Mouse (Mus musculus) lung, embryonic 15.5 days (tissue): ENCODE measurements around the gene Vmn1r37. TPM values are rescaled to one million over a fixed set of nuclear protein-coding genes. Genes with fewer than 3 reads are reported as not detected.
"Not testable (repeated sequence)": the region's sequence is repeated elsewhere in the genome, so short reads cannot be mapped to it uniquely, and the experiment has no call there.

ENCODE experiments used
- ATAC-seq: fragments of 200-750 bp; cut with Nextera tagmentation; 2 replicates; pipeline ENCODE4 v1.8.0; 2017; ENCODE audit warnings: moderate number of reproducible peaks, borderline replicate concordance; ENCODE audit not compliant: low FRiP score, low TSS enrichment; ENCODE audit errors: extremely low read depth
- H3K27ac ChIP-seq: fragments of 300-500 bp; sonication (generic); 2 replicates; pipeline ENCODE4 v1.5.1; 2015; ENCODE audit warnings: moderate library complexity, mild to moderate bottlenecking, inconsistent platforms
- H3K27me3 ChIP-seq: fragments of 300-500 bp; sonication (generic); 2 replicates; pipeline ENCODE4 v1.6.1; 2015; ENCODE audit warnings: inconsistent platforms
- H3K36me3 ChIP-seq: fragments of 300-500 bp; sonication (generic); 2 replicates; pipeline ENCODE4 v1.6.1; 2015; ENCODE audit warnings: inconsistent platforms
- H3K4me1 ChIP-seq: fragments of 300-500 bp; sonication (generic); 2 replicates; pipeline ENCODE4 v1.6.1; 2015; ENCODE audit warnings: inconsistent platforms
- H3K4me2 ChIP-seq: fragments of 300-500 bp; sonication (generic); 2 replicates; pipeline ENCODE4 v1.6.1; 2015; ENCODE audit warnings: inconsistent platforms, mild to moderate bottlenecking, moderate library complexity
- H3K4me3 ChIP-seq: fragments of 300-500 bp; sonication (generic); 2 replicates; pipeline ENCODE4 v1.5.1; 2015; ENCODE audit warnings: mild to moderate bottlenecking, inconsistent platforms
- H3K9ac ChIP-seq: fragments of 300-500 bp; sonication (generic); 2 replicates; pipeline ENCODE4 v1.6.1; 2015; ENCODE audit warnings: inconsistent platforms
- H3K9me3 ChIP-seq: fragments of 300-500 bp; sonication (generic); 2 replicates; pipeline ENCODE4 v1.6.1; 2016; ENCODE audit warnings: inconsistent platforms
- WGBS: fragments of 180-500 bp; shearing (Covaris S2); methylation state at CpG from one replicate; pipeline ENCODE4 v1.1.7; 2015; 5-methylcytosine and 5-hydroxymethylcytosine counted together
- polyA plus RNA-seq: library from polyadenylated mRNA; unstranded; fragments of >200 nt; fragmentation: Nextera tagmentation; extraction: Ambion mirVana; gene quantifications from 2 replicates; pipeline ENCODE4 v1.2.1, GENCODE M21; 2015

Gene Vmn1r37
- polyA plus RNA-seq, result not detected in 2 replicates

DNA sequence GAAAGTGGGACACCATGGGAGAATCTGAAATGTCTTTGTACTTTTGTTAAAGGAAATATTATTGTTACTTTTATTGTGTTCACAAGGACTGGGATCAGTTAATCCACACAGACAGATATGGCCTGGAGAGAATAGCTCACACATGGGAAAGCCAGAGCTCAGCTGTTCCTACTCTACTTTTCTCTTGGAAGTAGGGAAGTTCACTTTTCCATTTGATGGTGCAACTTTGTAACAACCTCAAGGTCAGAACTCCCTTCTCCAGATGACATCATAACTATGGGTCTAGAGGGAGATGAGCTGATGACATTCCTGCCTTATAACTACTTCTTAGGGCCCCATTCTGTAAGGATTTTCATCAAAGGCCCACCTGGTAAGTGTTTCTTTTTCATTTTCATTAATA lies at the start of gene Vmn1r37:
TSS of gene Vmn1r37 (plus strand) at position 301 of the 400 bp plus-strand sequence.
- not testable (repeated sequence) for H3K9ac ChIP-seq, H3K9me3 ChIP-seq, H3K4me2 ChIP-seq, ATAC-seq, H3K36me3 ChIP-seq, H3K4me1 ChIP-seq, H3K4me3 ChIP-seq, H3K27ac ChIP-seq, H3K27me3 ChIP-seq

DNA sequence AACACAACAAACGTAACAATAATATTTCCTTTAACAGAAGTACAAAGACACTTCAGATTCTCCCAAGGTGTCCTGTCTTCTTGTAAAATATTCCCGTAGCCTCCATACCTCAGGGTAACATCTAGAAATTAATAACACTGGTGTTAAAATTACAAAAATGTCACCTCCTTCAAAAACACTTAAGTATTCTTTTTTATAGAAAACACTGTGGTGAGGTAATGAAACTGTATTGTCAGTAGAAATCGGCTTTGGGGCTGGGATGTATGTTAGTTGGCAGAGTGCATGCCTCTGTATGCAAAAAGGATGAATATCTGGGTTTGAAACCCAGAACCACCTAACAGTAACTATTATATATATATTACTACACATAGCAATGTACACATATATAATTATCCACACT lies 43.4 kb upstream of the Vmn1r37 start, which contains the start of gene Vmn1r35:
TSS of gene Vmn1r35 (minus strand) at position 101 of the 400 bp plus-strand sequence.
- Histone ChIP-seq H3K4me3 (no peak within 1 kb of the TSS), H3K9ac (no peak within 1 kb of the TSS), H3K27ac (no peak within 1 kb of the TSS), H3K9me3 (no peaks in the 10 kb centered on the region), H3K4me2 (no peak within 1 kb of the TSS), H3K4me1 (no peaks in the 10 kb centered on the region), H3K27me3 (no peaks in the 10 kb centered on the region), H3K36me3 (no peaks in the 10 kb centered on the region)
- 68% methylated on average over 3 of the region's 3 CpGs for WGBS
- no peak for ATAC-seq

DNA sequence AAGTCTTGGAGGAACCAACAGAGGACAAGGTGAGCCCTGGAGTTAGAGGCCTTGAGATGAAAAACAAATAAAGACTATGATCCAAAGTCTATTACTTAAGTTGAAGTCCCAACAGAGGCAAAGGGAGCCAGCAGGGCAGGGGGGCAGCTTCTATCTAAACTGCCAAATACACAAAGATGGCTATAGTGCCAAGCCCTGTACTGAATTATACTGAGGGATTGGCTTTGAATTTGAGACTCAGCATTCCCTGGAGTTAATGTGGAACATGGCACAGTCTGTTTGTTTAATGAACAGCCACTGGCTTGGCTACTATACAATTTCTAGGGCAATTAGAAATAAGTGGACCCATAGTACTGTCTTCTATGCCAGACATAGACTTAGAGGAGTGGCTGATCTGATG lies 20.3 kb upstream of the Vmn1r37 start:
- Histone ChIP-seq H3K27ac (no peak overlapping the region), H3K36me3 (no peaks in the 10 kb centered on the region), H3K4me2 (no peak overlapping the region), H3K4me3 (no peak overlapping the region), H3K4me1 (no peaks in the 10 kb centered on the region), H3K9me3 (no peaks in the 10 kb centered on the region), H3K27me3 (no peaks in the 10 kb centered on the region), H3K9ac (no peak overlapping the region)
- no peak for ATAC-seq

DNA sequence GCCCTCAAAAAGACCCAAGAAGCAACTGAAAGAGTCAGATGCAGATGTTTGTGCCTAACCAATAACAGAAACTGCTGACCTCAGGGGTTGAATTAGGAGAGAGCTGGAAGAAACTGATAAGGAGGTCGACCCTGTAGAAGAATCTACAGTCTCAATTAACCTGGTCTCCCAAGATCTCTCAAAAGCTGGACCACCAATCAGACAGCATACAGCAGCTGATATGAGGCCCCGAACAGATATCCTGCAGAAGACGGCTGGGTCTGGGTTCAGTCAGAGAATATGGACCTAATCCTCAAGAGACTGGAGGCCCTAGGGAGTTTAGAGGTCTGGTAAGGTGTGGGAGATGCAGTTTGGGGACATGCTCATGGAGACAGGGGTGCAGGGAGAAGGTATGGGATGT lies 15.3 kb upstream of the Vmn1r37 start:
- Histone ChIP-seq H3K4me3 (no peak overlapping the region), H3K9ac (no peak overlapping the region), H3K4me2 (no peak overlapping the region), H3K9me3 (no peaks in the 10 kb centered on the region), H3K27ac (no peak overlapping the region), H3K4me1 (no peaks in the 10 kb centered on the region), H3K36me3 (no peaks in the 10 kb centered on the region), H3K27me3 (no peaks in the 10 kb centered on the region)
- WGBS, result 61% methylated on average over 3 of the region's 3 CpGs
- no peak for ATAC-seq

DNA sequence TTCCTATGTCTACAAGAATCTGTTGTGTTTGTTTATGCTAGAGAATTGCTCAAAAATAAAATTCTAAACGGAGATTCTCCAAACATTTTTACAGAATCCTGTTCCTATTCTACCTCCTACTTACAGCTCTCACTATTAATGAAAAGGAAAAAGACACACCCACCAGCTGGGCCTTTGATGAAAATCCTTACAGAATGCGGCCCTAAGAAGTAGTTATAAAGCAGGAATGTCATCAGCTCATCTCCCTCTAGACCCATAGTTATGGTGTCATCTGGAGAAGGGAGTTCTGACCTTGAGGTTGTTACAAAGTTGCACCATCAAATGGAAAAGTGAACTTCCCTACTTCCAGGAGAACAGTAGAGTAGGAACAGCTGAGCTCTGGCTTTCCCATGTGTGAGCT lies 10.1 kb upstream of the Vmn1r37 start, which contains the start of gene Vmn1r36:
TSS of gene Vmn1r36 (minus strand) at position 101 of the 400 bp plus-strand sequence.
- not testable (repeated sequence) for H3K27ac ChIP-seq, H3K36me3 ChIP-seq, ATAC-seq, H3K4me2 ChIP-seq, H3K27me3 ChIP-seq, H3K9me3 ChIP-seq, H3K4me3 ChIP-seq, H3K4me1 ChIP-seq, H3K9ac ChIP-seq
- WGBS, result 46% methylated on average over 2 of the region's 2 CpGs

DNA sequence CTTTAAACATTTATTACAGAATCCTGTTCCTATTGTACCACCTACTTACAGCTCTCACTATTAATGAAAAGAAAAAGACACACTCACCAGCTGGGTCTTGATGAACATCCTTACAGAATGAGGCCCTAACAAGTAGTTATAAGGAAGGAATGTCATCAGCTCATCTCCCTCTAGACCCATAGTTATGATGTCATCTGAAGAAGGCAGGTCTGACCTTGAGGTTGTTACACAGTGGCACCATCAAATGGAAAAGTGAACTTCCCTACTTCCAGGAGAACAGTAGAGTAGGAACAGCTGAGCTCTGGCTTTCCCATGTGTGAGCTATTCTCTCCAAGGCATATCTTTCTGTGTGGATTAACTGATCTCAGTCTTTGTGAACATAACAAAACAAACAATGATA lies 53.3 kb downstream of the Vmn1r37 start, which contains the start of gene Vmn1r38:
TSS of gene Vmn1r38 (minus strand) at position 101 of the 400 bp plus-strand sequence.
- H3K36me3 ChIP-seq, H3K27me3 ChIP-seq, H3K27ac ChIP-seq, H3K4me2 ChIP-seq, H3K4me1 ChIP-seq, H3K9me3 ChIP-seq, H3K4me3 ChIP-seq, H3K9ac ChIP-seq, ATAC-seq: not testable (repeated sequence)

Other genes with a start within 250 kb of the Vmn1r37 start
- 143 and 144 TPM in 2 replicates for gene Mad2l1, start 194.0 kb upstream of the Vmn1r37 start, polyA plus RNA-seq
- gene Vmn1r32, start 169.3 kb upstream of the Vmn1r37 start, polyA plus RNA-seq, result 0.07 TPM in 1 of 2 replicates, not detected in the other
- gene Vmn1r33, start 111.1 kb upstream of the Vmn1r37 start, polyA plus RNA-seq, result not detected in 2 replicates
- gene Vmn1r34, start 85.5 kb upstream of the Vmn1r37 start, polyA plus RNA-seq, result not detected in 2 replicates
- not detected in 2 replicates for gene Vmn1r35, start 43.5 kb upstream of the Vmn1r37 start, polyA plus RNA-seq
- gene Vmn1r36, start 10.2 kb upstream of the Vmn1r37 start, polyA plus RNA-seq, result not detected in 2 replicates
- not detected in 2 replicates for gene Vmn1r38, start 53.2 kb downstream of the Vmn1r37 start, polyA plus RNA-seq
- gene Vmn1r39, start 81.2 kb downstream of the Vmn1r37 start, polyA plus RNA-seq, result not detected in 2 replicates
- gene Gng12, start 167.0 kb downstream of the Vmn1r37 start, polyA plus RNA-seq, result 98.5 and 101 TPM in 2 replicates